Mouse (Mus musculus) B cell, adult 2 months (primary cell): ENCODE data around the gene Cldn7.

Experiments
- DNase-seq, 2 experiments: peaks; one replicate each; pipeline ENCODE4 v3.0.0; 2022

The Cldn7 gene

DNA sequence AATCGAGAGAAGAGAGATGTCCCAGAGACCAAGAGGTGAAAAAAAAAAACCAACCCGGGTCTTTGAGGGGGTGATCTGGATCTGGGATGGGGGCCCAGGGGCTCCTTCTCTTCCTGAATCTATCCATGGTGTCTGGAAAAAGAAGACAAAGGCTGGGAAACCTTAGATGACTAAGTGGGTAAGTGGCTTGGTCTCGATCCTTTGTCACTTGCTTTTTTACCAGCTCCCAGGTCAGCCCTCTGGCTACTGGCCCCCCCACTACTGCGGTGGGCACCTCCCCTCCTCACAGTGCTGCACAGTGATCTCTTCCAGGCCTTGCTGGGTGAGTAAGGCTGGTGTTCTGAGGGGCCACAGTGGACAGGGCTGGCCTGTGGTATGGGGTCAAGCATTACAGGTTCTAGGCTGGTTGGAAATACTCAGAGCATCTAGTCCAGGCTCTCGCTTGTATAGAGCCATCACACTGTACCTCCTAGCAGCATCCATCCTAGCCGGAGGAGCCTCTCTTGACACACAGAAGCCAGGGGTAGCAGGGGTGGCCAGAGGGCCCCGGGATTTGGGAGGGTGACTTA, 52.7 kb downstream of the Cldn7 start:
- no peak for DNase-seq
